Mouse (Mus musculus): Measurements from ENCODE around the gene Sh3gl2.

Sh3gl2 gene

DNA sequence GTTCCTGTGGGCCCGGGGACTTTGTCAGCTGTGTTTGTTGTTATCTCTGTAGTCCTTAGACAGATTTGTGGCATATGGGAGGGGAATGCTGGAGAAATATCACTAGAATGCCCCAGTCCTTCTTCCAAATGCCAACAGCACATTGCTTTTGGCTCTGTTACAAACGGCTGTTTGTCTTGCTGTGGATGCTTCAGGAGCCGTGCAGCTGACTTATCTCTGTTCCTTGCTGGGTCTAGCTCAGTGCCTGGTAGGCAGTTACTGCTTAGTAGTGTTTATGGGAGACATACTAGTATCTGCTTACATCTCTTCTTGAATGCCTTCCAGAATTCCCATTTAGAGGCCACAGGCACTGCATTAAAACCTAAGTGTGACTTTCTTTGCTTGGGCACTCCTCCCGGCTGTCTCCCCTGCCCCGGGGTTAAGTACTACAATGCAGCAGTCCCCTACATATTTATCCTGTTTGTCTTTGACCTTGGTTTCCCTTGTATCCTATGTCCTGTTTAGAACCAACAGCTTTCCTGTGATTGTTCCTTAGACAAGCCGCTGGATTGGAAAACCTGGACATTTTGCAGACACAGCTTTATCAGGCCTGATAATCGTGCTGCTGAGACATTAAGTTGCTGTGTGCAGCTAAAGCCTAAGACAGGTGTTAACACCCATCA lies 101.1 kb downstream of the Sh3gl2 start:
- ATAC-seq (ENCODE audit: low TSS enrichment): 0 out of 2 replicates have a peak, but pooled peaks have one; percentile 10

DNA sequence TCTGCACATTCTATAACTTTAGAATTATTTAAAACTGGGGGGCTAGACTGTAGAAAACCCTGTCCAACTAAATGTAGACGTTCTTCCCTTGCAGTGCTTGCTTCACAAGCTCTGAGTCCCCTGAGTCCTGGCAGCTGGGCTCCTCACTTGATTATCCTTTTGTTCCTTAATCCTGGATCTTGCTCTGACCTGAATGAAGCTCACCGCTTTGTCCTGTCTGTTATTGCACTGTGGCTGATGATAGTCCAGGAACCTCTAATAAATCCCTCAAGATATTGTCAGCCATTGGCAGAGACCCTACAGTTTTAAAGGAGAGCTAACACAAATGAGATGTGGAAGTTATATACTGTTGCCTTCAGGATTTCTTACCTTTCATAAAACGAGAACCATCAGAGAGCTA lies 114.2 kb downstream of the Sh3gl2 start:
- ATAC-seq (ENCODE audit: low TSS enrichment): no peak

DNA sequence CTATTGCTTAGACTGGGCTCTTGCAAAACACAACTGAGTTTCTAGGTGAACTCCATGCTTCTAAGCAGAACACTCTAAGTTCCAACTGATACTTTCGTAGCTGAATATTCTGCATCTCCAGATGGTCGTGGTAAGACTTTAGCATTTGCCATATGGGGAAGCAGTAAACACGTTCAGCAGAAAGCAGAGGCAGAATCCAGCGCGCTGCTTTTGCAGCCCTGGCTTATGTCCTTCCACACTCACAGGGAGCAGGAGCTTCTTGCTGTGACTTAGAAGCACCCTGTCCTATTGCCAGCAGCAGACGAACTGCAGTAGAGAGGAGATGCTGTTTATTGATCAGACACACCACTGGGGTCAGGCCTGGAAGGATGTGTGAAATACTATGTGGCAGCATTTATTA lies 120.5 kb downstream of the Sh3gl2 start:
- peak; percentile 84 for ATAC-seq (ENCODE audit: low TSS enrichment)

DNA sequence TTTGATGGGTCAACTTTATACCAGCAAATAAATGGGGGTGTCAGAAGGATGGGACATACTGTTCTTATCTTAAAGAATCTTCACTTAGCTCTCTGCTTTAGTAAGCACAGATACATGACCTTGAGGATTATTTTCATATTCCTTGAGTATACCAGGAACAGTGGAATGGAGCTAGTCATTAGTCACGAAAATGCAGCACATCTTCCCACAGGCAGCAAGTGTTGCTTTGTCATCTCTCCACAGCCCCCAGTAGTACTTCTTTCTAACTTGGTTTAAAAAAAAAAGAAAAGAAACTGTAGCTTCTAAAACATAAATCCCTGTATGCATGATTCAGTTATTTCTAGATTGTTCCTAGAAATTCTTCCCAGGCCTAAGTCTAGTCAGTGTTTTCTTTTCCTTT lies 121.1 kb downstream of the Sh3gl2 start:
- ATAC-seq (ENCODE audit: low TSS enrichment): peak; percentile 65

DNA sequence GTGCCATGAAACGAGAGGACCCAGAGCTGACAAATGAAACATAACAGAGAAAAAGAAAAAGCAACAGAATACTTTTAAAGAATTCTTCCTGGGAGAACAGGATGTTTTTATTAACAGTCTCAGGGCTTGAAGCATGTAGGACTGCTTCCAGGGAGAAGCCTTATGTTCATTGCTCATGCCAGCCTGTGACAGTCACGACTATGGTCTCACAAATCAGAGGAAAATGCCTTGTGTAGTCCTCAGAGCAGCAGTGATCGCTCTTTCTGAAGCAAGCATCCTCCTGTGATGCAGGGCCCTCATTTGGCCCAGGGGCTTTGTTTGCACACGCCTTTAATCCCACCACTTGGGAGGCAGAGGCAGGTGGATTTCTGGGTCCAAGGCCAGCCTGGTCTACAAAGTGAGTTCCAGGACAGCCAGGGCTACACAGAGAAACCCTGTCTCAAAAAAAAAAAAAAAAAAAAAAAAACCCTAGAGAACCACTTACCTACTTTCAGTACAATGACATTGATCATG lies 129.8 kb downstream of the Sh3gl2 start:
- peak; percentile 84 for ATAC-seq (ENCODE audit: low TSS enrichment)

DNA sequence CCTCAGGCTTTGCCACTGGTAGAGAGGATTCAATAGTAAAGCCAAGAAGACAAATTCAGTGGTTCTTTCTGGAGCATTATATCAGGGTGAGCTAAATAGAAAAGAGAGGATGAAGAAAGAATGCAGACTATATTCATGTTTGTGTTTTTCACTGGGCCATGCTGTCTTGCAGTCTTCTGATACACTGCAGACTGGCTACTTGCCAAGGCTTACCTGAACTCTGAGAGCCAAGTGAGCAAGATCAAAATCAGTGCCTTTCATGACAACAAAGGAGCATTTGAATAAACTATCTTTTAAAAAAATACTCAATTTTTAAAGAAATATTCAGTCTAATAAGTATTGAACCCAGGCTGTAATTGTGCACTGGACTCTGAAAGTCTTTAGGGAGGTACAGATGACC lies 131.4 kb downstream of the Sh3gl2 start:
- ATAC-seq (ENCODE audit: low TSS enrichment): no peak

DNA sequence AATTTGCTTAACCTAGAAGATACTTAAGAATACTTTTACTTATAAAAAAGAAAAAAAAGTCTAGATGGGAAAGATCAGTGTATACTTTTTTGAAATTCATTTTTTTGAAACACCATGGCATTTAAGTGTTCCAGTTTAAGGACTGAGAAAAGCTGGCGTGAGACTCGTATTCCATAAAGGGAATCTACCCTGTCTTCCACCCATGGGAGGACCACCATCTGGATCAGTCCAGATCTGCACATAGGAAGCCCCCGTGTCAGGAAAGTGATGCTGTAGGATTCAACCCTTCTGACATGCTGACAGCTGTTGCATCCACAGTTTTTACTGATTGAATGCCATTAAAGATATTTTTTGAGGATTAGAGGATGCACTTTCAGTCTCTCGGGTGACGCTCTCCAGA lies 134.2 kb downstream of the Sh3gl2 start:
- ATAC-seq (ENCODE audit: low TSS enrichment): peak; percentile 55

DNA sequence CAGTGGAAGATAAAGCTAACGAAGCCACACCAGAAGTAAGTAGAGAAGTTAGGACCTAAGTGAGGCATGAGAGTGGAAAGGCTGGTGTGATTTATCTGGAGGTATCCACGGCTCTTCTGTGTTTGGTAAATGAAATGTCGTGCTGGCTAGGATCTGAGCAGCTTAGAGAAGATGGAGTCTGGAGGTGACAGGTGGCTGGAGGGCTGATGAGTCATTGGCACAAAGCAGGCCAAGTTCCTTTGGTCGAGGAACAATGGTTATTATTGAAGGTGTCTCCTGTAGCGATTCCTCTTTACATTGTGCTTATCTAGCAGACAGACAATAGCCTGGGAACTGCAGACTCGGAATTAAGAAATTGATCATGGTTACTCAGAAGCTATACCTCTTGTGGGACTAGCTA lies 135.8 kb downstream of the Sh3gl2 start:
- peak; percentile 28; the same call in 1 of the 2 replicates for ATAC-seq (ENCODE audit: low TSS enrichment)

DNA sequence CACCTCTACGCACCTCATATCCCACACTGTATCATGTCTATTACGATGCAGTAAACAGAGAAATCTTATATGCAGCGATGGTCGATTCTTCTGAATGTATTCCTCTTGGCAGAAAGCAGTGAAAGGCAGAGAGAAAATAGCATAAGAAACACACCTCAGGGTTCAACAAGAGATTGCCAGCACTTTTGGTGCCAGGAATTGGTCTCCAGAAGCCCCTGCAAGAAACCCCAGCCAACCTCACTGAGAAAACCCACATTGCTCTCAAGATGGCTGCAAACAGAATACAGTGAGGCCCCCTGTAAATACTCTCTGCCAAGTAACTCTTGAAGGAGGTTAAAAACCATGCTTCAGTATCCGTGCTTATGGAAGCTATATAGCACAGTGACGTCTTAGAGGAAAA lies 141.0 kb downstream of the Sh3gl2 start:
- no peak for ATAC-seq (ENCODE audit: low TSS enrichment)

DNA sequence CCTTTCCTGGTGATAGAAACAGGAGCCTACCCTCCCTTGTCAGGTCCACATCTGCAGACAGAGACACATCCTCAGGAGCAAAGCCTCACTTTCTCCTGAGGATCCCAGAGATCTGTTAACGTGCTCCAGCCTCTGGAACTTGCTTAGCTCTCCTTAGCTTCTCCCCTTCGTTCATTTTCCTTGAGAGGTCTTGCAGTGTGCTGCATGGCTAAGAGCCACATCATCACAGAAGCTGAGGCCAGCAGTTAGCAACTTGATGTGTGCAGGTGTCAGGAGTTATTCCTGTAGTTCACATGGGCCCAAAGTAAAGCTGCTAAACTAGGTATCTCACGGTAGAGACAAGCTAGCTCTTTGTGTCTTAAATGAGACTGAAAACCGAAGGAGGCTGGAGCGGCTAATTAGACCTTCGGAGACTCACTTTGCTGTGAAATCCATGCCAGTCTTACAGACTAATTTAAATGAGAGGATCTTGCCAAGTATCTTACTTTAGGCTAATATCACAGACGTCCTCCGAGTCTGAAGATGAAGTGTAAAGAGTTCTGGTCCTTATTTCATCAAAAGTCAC lies 143.2 kb downstream of the Sh3gl2 start:
- peak; percentile 58 for ATAC-seq (ENCODE audit: low TSS enrichment)

DNA sequence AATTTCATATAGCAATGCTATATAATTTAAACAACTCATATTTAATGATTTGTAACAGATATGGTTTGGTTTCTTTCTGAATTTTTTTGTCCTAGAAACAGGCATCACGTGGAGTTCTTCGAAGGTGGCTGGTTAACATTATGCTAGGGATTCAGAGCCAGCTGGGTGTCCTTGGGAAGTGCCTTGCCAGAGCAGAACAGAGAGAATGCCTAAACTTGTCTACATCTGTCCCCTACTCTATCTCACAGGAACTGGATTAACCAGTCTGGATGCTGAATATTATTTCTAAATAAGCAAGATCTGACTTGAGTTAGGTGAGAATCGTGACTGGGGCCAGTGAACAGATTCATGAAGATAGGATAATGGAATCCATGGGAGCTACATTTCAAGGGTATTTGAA lies 157.7 kb downstream of the Sh3gl2 start:
- ATAC-seq (ENCODE audit: low TSS enrichment): peak; percentile 70

DNA sequence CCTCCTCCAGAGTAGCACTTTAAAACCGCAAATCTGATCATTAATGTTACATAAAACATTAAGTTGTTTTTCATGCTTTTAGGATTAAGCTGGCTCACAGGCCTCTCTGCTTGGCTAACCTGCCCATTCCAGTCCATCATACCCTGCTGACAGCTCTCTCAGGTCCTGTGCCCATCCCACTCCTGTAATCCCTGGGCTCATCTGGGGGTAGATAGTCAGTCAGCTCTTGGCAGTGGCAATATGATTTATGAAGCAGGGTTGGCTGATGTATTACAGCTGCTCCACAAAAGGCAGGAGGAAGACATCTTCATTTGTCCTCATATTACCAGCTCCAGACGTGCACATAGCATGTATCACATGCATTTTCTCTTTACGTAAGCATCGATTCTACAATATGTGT lies 158.3 kb downstream of the Sh3gl2 start:
- no peak for ATAC-seq (ENCODE audit: low TSS enrichment)

DNA sequence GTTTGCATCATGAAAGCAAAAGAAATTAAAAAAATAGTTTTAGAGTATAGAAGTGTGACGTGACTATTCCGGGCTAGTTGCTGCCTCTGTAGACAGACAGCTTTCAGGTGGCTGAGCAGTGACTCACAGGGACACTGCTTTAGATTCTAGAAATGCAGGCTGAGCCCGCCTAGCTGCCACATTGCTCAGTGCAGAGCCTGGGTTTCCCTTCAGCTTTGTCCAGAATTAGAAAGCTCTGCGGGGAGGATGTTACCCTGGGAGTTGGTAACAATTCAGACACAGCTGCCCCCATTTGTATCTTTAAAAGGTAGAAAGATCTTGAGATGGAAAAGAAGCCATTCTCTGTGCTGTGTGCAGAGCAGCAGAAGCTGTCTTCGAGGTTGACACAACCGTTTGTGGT lies 166.1 kb downstream of the Sh3gl2 start:
- ATAC-seq (ENCODE audit: low TSS enrichment): peak; percentile 93

DNA sequence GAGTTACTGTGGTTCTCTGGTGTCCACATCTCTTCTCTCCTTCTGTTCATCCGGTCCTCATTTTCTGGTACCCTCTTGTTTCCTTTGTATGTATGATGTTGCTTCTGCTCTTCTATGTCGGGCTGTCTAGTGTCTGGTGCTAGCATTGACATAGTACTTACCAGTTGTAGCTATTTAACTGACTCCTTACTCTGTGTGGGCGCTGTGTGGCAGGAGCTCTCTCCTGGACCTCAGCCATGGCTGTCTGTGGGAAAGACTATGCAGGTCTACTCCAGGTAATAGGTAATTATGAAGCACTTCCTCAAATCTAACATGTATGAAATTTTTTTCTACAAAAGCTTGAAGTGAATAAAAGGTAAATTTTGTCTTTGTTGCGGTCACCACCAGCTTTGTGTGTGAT lies 169.9 kb downstream of the Sh3gl2 start:
- ATAC-seq (ENCODE audit: low TSS enrichment): no peak

DNA sequence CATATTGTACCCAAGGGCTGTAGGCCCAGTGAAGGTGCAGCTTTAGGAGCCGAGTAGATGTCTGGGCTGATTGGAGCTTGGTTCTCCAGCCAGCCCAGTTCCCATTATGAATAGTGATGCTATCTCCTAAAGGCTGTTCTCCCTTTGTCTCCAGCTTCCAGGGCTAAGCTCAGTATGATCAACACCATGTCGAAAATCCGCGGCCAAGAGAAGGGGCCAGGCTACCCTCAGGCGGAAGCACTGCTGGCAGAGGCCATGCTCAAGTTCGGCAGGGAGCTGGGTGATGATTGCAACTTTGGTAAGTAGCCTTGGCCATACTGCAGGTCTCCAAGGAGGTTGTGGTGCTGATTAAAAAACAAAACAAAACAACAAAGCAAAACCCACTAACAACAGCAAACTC lies 171.3 kb downstream of the Sh3gl2 start:
- no peak for ATAC-seq (ENCODE audit: low TSS enrichment)

DNA sequence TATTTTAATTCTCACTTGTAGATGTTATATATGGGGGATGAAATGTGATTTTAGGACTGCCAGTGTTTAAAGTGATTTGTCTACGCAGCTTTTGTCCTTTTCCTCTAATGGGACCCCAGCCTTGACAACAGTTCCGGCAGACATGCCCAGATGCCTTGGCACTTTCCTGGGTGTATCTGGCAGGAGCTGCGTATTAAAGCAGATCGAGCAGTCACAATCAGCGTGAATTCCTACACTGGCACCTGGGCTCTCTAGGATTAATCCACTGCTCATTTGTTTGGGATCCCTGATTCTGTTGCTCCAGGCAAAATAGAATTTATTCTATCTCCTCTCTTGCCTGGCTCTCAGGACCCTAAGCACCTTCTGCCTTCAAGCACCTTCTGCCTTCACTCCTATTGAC lies 171.7 kb downstream of the Sh3gl2 start:
- ATAC-seq (ENCODE audit: low TSS enrichment): no peak

DNA sequence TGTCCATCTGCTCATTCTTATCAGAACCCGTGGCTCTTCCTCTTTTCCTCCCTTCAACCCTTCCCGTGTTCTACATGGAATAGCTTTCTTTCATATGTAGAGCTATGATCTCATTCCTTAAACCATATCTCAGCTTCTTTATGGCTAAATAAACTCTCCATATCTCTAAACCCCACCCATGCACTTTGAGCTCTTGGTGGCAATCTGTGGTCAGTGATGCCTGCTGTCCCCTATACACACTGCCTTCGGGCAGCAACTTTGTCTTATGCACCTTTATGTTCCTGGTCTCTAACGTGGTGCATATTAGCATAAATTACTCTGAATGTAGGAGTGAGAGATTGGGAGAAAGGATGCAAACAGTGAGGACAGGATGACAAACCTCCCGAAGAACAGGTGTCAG lies 180.3 kb downstream of the Sh3gl2 start:
- ATAC-seq (ENCODE audit: low TSS enrichment): no peak

DNA sequence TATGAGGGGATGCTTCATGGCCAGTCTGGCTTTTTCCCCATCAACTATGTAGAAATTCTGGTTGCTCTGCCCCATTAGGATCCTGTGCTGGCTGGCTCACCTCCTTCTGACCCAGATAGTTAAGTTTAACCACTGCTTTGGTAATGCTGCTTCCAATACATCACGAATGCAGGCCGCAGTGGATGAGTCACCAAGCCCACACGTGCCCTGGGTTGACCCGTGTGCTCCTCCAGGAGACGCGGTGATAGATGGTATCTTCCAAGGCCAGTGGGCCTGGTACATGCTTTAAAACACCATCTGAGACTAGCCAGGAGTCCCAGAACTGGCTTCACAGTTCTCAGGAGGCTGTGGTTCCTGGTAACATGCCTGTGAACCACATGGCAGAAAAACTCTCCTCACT lies 182.8 kb downstream of the Sh3gl2 start:
- ATAC-seq (ENCODE audit: low TSS enrichment): no peak

DNA sequence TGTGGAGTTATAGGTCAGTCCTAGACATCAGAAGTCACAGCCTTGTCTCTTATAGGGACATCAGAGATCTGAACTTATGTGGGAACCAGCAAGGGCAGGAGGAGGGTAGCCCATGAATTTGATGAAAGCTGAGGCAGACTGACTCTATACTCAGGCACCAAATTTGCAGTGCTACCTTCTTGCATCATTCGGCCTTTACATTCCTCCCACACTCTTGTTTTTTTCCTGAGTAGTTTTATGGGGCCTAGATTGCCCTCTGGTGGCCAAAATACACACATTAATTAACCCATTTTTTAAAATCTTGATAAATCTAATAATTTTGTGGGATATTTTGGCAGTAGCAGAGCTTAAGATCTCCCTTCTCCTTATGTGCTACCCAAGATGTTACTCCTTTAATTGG lies 186.9 kb downstream of the Sh3gl2 start:
- peak; percentile 60 for ATAC-seq (ENCODE audit: low TSS enrichment)

DNA sequence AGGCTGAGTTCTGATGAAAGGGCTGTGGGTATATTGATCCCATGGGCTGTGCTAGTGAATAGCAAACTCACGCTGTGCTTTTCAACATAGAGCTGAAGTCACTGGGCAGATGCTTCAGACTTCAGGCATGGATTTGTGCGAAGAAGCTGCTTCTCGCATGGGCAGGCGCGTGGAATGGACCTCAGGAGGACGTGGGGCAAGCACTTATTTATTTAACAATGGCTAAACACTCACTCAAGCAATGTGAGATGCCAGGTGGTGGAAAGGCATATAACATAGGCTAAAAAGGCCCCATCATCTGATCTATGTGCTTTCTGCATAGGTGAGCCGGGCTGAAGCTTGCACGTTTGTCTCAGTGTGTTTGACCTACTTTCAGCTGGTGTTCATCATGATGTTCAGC lies 193.8 kb downstream of the Sh3gl2 start:
- ATAC-seq (ENCODE audit: low TSS enrichment): no peak

DNA sequence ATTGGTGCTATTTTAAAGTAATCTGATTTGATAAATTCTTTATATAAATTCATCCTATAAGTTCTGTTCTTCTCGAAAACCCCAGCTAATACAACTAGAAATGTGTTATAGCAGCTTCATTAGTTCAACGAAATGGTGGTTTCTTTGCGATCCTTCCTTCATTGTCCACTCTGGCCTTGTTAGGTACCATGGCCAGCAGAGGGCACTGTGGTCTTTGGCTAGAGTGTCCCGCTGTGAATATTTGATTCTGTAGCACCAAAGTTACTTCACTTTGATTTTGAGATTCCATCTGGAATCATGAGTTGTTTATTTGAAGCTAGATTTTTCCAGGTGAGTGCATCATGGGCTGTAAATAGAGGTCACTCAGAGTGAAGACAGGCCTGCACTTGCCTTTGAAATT lies 197.9 kb downstream of the Sh3gl2 start:
- no peak for ATAC-seq (ENCODE audit: low TSS enrichment)

DNA sequence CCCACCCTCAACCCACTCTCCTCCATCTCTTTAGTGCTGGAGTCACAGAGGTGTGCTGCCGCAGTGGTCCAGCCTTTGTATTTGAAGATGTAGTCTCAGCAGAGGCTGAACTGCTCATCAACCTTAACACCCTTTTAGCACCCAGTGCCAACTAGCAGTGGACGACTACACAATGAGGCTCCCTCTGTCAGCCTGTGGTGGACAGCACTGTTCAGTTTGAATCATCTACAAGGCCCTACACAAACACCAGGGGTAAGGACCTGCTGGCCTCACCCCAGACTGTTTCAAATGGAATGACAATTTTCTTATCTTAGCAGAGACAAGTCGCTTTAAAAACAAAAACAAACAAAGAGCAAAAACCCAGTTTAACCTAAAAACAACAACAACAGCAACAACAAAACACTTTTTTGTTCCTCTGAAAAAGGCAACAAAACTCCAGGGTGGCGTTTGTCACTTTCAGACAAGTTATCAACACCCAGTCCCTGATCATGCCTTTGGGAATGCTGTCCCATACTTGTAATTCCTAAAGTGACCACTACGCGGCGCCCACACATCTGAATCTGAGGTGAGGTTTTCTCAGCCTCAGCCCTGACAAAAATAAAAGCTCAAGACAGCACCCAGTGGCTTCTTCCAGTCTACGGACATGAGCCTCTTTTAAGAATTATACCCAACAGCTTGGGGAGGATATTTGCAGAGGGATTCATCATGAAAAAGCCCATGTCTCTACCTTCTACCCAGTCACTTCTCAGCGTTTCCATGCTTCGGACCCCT lies 199.7 kb downstream of the Sh3gl2 start:
- ATAC-seq (ENCODE audit: low TSS enrichment): peak; percentile 62

DNA sequence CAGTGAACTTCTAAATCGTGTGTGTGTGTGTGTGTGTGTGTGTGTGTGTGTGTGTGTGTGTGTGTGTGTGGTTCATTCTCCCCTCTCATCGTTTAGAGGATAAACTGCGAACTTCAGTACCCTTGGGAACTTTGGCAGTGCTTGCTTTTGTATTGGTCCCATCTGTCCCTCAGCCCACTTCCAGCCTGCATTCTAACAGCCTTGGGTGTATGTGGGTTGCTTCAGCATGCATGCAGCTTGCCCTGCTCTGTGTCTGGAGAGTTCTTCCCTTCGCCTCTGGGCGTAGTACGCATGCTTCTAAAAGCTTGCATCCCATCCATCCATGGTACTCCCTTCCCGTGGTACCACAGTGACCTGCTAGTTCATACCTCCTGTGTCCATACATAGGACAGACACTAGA lies 200.3 kb downstream of the Sh3gl2 start:
- ATAC-seq (ENCODE audit: low TSS enrichment): peak; percentile 91

All from frontal cortex, adult (tissue).